Mouse (Mus musculus) cerebellum, adult 11 months (tissue): ENCODE data around the gene Atp6v0d1.

ENCODE experiments used
- DNase-seq: peaks from one replicate; pipeline ENCODE4 v3.0.0; 2022

Gene Atp6v0d1

DNA sequence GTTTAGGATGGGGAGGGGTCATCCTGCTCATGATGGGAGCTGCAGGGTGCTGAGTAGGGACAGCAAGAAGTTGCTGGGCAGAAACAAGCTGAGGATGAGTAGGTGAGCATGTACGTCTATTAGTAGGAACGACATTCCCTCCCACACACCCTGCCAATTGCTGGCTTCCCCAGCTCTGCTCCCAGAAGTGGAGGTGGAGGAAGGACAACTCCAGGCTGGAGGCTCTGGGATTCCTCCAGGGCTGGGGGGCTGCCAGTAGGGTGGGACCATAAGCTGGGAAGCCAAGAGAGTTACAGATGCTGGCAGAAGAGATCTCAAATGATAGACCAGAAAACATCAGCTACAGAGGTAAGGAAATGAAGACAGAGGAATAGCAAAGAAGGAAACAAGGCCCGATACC is 29.3 kb downstream of the Atp6v0d1 start:
- DNase-seq = no peak

DNA sequence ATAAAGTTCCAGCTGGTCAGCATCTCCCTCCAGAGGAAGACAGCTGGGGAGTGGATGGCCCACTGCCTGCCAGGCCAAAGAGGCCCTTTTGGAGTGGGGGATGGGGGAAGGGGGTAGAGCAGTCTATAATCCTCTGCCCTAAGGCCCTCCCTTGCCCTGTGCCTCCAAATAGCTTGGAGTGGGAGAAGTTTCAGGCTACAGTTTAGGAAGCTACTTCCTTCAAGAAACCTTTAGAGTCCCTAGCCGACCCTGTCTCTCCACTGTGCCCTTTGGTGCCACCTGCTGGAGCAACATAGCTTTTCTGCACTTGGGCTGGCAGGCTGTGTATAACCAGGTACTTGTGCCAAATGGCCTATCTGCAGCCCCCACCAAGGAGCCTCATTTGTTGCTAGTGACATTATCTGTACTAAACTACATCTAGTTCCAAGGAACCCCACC is 31.9 kb downstream of the Atp6v0d1 start:
- peak; percentile 61 for DNase-seq

- no peak for DNase-seq
These were observed 32.4 kb downstream of the Atp6v0d1 start for GRCm38 (mm10) chr8:105533439-105533838.

- no peak for DNase-seq
These were observed 34.1 kb downstream of the Atp6v0d1 start for GRCm38 (mm10) chr8:105531774-105532173.

- no peak for DNase-seq
These were observed 36.6 kb downstream of the Atp6v0d1 start for GRCm38 (mm10) chr8:105529271-105529670.

DNA sequence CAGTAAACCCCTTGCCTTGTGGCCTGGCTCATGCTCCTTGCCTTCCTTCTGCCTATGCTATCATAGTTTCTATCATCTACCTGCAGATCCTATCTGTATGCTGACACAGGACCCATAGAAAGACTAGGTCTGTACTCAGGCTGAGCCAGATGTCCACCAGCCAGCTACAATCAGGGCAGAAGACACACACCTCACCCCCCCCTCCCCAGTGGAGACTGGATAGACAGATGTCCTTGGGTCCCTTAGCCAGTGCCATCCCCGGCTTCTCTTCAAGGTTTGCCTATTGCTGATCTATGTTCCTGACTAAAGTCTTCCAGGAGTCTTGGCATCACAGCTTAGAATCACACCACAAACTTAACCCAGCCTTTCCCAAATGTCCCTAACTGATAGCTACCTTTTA is 37.6 kb downstream of the Atp6v0d1 start:
- DNase-seq = no peak

- no peak for DNase-seq
These were observed 38.7 kb downstream of the Atp6v0d1 start for GRCm38 (mm10) chr8:105527110-105527509.

GRCm38 (mm10) chr8:105522890-105523289 is 43.0 kb downstream of the Atp6v0d1 start:
- no peak for DNase-seq

DNA sequence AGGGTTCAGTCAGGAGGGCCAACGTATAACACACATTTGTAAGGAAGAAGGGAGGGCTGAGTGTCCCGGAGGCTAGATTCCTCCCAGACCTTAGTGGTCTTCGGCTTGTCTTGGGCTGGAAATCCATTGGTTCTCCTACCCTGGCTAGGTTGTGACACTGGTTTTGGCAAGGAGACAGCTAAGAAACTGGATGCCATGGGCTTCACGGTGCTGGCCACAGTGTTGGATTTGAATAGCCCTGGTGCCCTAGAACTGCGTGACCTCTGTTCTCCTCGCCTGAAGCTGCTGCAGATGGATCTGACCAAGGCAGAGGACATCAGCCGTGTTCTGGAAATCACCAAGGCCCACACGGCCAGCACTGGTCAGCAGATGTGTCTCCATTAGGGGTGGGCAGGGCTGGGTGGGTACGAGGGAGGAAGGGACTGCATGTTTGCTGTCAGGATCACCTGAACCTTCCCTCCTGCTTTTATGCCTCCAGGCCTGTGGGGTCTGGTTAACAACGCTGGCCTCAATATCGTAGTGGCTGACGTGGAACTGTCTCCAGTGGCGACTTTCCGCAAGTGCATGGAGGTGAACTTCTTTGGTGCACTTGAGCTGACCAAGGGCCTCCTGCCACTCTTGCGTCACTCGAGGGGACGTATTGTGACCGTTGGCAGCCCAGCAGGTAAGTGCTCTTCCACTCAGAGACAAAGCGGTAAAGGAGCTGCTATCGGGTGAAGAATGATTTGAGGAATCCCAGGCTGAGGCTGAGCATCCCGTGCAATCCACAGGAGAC is 43.7 kb downstream of the Atp6v0d1 start:
- no peak for DNase-seq

DNA sequence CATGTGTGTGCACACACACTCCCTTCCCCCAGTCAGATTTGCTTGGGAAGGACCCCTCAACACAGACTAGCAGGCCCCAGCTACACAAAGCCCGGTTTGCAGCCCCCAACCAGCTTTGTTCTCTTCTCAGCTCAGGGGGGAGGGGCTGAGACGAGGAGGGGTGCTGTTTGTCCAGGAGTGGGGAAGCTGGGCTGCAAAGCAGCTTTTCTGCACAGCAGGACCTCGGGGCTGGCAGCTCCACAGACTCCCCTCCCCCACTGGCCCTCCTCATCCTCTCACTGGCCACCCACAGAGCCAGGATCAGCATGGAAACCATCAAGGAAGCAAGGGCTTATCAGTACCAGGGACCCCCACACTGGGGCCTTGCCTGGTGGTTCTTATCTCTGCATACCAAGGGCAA is 44.8 kb downstream of the Atp6v0d1 start:
- no peak for DNase-seq

DNA sequence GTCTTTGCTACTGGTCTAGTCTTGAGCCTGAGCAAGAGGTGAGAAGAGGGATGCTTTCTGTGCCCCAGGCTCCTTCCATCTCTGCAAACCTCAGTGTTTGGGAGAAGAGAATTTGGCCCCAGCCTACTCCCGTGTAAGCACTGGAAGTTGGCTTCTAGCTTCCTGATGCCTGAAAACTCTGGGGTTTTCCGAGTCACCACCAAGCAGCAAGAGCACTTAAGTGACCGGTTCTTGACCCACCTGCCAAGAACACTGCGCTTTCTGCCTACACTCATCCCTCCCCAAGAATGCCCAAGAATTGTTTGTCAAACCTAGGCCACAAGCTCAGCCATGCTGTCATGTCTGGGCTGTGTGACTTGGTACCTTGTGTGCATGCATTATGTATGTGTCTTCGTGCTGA is 45.3 kb downstream of the Atp6v0d1 start:
- DNase-seq = no peak

DNA sequence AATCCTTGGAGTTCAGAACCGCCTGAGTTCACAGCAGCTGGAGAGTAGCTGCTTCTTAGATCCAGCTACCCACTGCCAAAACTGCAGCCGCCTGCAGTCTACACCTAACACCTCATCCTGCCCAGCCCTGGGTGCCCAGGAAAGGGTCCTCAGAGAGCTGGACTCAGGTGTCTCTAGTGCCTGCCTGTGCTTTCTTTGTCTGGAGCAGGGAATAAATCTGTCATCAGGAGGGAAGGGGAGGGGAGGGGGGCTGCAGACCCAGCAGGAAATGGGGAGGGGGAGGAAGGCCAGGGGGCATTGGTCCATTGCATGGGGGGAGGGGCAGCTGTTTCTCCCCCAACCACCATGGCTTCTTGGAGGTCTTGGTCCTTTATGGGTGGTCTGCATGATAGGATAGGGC is 46.3 kb downstream of the Atp6v0d1 start:
- no peak for DNase-seq

- no peak for DNase-seq
These were observed 47.2 kb downstream of the Atp6v0d1 start, which contains the start of gene Hsd11b2 for GRCm38 (mm10) chr8:105518436-105519313. Gene Hsd11b2, plus strand, starts transcription at chr8:105518755.

GRCm38 (mm10) chr8:105517346-105517745 is 48.5 kb downstream of the Atp6v0d1 start:
- DNase-seq = no peak

DNA sequence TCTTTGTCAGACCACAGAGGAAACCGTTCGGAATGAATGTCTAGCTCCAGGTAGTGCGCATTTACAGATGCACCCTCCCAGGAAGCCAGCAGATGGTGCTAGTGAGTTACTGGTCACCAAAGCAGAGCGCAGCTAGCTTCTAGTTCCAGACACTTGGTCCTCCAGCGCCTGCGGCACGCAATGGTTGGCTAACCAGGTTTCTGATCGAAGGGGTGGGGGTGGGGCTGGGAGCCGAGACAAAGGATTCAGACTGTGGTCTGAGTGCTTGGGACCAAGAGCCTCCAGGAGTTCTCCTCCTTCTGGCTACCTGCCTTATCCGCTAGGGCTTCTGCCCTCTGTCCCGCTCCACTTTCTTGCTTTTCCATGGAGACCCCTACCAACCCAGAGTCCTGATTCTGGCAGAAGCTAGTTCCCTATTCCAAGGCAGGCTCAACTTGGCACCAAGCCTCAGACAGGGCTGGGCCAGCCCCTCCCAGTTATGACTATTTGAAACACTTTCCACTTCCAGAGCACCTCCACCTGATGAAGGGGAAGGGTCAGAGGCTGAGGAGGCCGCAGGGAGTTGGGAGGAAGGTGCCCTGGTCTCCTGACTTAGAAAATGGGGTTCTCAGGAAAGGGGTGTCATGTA is 49.7 kb downstream of the Atp6v0d1 start:
- DNase-seq = peak; percentile 70

- no peak for DNase-seq
These were observed 51.2 kb downstream of the Atp6v0d1 start for GRCm38 (mm10) chr8:105514656-105515055.

- DNase-seq = no peak
These were observed 51.7 kb downstream of the Atp6v0d1 start for GRCm38 (mm10) chr8:105514194-105514593.

- DNase-seq = no peak
These were observed 55.7 kb downstream of the Atp6v0d1 start for GRCm38 (mm10) chr8:105509997-105510735.

DNA sequence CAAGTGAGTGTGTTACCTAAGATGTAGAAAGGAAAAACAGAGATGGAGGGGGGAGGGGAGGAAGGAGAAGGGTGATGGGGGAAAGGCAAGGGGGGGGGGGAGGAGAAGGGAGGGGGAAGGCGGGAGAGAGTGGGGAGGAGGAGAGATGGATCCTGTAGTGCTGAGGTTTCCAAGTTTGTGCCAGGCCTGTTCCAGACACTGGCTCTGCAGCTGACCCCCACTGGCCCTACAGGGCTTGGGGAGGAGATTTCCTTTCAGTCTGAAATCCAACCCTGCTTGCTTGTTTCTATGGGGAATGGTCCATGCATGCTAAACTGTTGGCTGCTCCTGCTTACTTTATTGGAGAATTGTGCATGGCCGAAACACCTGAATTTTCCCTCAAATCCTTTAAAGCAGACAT is 57.1 kb downstream of the Atp6v0d1 start:
- DNase-seq = no peak

GRCm38 (mm10) chr8:105506977-105507376 is 58.9 kb downstream of the Atp6v0d1 start:
- DNase-seq = no peak

DNA sequence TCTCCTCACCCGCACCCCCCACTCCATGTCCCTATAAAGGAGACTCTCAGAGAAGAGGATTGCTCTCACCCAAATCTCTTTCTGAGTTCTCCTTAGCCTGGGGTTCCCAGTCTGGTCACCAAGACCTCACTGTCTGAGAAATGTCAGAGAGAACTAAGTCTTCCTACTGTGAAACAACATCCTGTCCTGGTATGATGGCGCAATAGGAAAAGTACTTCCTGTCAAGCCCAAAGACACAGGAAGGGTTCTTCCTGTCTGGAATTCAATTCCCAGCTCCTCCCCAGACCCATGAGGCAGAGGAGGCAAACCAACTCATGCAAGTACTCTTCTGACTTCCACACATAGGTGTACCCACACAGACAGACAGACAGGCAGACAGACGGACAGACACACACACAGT is 61.2 kb downstream of the Atp6v0d1 start:
- DNase-seq = no peak

- DNase-seq = no peak
These were observed 66.1 kb downstream of the Atp6v0d1 start for GRCm38 (mm10) chr8:105499787-105500186.
